Mouse (Mus musculus): ENCODE measurements around the gene Bbs4. TPM values are rescaled to one million over a fixed set of nuclear protein-coding genes. Genes with fewer than 3 reads are reported as not detected.
"Not testable (repeated sequence)": the region's sequence is repeated elsewhere in the genome, so short reads cannot be mapped to it uniquely, and the experiment has no call there.

Bbs4 gene
- 11.2 TPM for polyA plus RNA-seq (2021)

DNA sequence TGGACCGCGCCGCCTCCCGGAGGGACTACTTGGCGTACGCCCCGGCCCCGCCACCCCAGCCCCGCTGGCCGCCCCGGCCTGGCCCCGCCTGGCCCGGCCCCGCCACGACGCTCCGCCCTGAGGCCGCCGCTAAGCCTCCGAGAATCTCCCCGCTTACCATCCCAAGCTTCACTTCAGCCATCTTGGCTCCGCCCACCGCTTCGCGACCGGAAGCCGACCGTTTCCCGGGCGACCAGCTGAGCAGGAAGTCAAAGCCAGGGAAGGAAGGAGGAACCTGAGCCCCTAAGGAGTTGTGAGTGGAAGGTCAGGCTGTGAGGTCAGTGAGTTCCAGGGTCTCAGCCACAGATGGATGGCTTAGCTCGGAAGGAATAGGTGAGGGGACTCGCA lies at the start of gene Bbs4:
Bbs4 (minus strand) TSS at position 256 of the 387 bp plus-strand sequence.
- in situ Hi-C loops (cut with MboI; ENCODE audit: low pct_unique_long_range_greater_than_20kb): no loop called here
- no peak for TF ChIP-seq CTCF (IDR thresholded peaks at IDR 0.05)
- ATAC-seq (peak; percentile 96), DNase-seq (ENCODE audit: low read depth, low spot score) (peak; percentile 56)
- ChIA-PET POLR2A (interaction anchor here (0.5 to 1.5 kb wide), 5 partner anchors 15 to 77 kb away, joined by 3 to 11 read pairs (median 6); partner anchors contain the start of gene Adpgk), CTCF (interaction anchor here (1.6 kb wide), 1 partner anchor 14 kb away, joined by 6 read pairs; no protein-coding TSS in a partner anchor)
- no peaks in the 10 kb centered on the region for H3K27me3 ChIP-seq

DNA sequence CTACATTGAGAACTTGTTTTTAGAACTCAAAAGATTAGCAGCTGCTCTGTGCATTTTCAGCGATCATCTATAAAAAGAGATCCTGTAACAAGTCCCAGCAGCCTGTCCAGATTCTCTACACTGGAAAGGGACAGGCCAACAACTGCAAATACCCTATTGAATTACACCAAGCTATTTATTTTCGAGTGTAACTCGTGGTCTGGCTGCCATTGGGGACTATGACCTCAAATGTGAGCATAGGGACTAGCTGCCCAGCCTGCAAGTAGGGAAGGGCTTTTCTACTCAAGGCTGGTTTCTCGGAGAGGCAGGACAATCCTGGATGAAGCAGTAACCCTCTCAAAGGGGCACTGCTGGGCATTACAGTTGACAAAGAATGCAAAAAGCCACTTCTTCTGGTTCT lies 35.8 kb upstream of the Bbs4 start:
- ChIA-PET POLR2A (no interaction called here), CTCF (no interaction called here)
- TF ChIP-seq CTCF (IDR thresholded peaks at IDR 0.05): no peak
- H3K27me3 ChIP-seq: no peaks in the 10 kb centered on the region
- in situ Hi-C loops (cut with MboI; ENCODE audit: low pct_unique_long_range_greater_than_20kb): no loop called here
- DNase-seq (ENCODE audit: low read depth, low spot score) (no peak), ATAC-seq (no peak)

DNA sequence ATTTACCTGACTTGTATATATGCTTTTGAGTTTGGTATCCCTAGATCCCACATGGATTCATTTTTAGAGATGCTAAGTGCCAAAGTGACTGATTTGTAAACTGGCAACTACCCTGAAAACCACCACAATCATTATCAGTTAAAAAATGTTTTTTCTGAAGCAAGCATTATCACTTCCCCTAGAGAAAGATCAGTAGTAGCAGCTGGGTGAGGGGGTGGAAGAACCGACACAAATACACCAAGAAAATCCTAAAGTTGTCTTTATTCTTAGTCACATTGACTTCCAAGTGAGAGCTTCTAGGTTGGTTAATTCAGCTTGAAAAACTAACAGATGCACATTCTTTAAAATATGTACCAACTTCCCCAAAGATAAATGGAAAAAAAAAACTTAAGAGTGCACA lies 35.0 kb upstream of the Bbs4 start:
- in situ Hi-C loops (cut with MboI; ENCODE audit: low pct_unique_long_range_greater_than_20kb): no loop called here
- no peaks in the 10 kb centered on the region for H3K27me3 ChIP-seq
- CTCF ChIA-PET: no interaction called here
- DNase-seq (ENCODE audit: low read depth, low spot score): no peak
- POLR2A ChIA-PET: no interaction called here
- TF ChIP-seq CTCF (IDR thresholded peaks at IDR 0.05): no peak
- no peak for ATAC-seq

DNA sequence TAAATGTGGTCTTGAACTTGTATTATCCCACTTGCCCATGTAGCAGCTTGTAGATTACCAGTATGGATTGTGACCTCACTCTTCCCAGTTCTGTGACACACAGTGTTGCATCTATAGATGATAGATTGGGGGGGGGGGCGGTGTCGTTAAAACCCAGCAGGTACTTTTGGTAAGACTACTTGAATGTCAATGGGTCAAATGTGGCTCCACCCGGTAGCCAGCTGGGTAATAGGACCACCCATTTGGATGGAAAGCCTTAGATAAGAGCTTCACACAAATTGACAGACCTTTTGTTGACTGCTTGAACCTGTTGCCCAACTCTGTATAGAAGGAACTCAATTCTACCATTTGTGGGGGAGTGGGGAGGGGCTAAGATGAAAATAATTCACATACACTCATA lies 34.2 kb upstream of the Bbs4 start:
- no peaks in the 10 kb centered on the region for H3K27me3 ChIP-seq
- ChIA-PET CTCF (no interaction called here), POLR2A (no interaction called here)
- no peak for TF ChIP-seq CTCF (IDR thresholded peaks at IDR 0.05)
- in situ Hi-C loops (cut with MboI; ENCODE audit: low pct_unique_long_range_greater_than_20kb): no loop called here
- ATAC-seq: no peak
- no peak for DNase-seq (ENCODE audit: low read depth, low spot score)

DNA sequence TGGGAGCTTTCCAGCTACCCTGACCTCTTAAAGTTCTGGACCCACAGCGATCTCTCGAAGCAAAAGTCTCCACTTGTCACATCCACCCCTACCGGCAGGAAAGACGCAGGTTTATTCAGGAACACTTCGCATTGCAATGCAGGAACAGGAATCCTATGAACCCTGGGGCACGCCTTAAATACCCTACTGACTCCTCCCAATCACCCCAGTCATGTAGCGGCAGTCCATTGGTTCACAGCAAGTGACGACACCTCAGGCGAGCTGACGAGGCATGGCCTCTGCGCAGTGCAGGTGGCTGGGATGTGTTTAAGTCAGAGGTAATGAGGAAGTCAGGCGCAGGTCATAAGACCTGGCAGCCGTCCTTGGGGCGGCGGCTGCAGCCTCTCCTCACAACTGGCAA lies 22.3 kb upstream of the Bbs4 start:
- H3K27me3 ChIP-seq: peaks cover 8% of the 10 kb centered on the region
- DNase-seq (ENCODE audit: low read depth, low spot score) (no peak), ATAC-seq (no peak)
- in situ Hi-C loops (cut with MboI; ENCODE audit: low pct_unique_long_range_greater_than_20kb): no loop called here
- ChIA-PET POLR2A (no interaction called here), CTCF (no interaction called here)
- TF ChIP-seq CTCF (IDR thresholded peaks at IDR 0.05): no peak

DNA sequence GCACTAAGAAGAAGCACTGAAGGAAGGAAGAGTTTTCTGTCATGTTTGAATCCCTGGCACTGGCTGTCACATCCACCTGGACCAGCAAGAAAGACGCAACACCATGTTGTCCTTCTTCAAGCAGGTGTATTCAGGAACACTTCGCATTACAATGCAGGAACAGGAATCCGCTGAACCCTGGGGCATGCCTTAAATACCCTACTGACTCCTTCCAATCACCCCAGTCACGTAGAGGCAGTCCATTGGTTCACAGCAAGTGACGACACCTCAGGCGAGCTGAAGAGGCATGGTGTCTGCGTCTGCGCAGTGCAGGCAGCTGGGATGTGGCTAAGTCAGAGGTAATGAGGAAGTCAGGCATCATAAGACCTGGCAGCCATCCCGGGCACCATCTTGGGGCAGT lies 16.3 kb upstream of the Bbs4 start:
- peaks cover 6% of the 10 kb centered on the region for H3K27me3 ChIP-seq
- ChIA-PET CTCF (no interaction called here), POLR2A (no interaction called here)
- in situ Hi-C loops (cut with MboI; ENCODE audit: low pct_unique_long_range_greater_than_20kb): no loop called here
- no peak for TF ChIP-seq CTCF (IDR thresholded peaks at IDR 0.05)
- ATAC-seq (no peak), DNase-seq (ENCODE audit: low read depth, low spot score) (no peak)

DNA sequence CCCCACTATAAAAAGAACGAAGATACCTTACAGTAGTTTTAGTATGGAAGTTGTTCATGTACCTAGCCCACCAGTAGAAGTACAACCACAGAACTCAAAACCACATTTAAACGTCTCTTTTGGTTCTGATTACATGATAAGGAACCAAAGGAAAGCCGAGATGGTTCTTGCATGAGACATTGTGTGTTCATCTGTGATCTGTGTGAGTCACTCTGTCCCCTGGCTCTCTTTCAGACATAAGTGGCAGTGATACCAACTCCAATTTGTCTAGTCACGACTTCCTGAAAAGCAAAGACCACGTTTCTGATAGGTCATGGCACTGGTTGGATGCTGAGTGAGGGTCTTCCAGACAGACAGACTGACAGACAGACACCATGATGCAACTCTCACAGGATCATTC lies 15.9 kb upstream of the Bbs4 start:
- no peak for ATAC-seq

DNA sequence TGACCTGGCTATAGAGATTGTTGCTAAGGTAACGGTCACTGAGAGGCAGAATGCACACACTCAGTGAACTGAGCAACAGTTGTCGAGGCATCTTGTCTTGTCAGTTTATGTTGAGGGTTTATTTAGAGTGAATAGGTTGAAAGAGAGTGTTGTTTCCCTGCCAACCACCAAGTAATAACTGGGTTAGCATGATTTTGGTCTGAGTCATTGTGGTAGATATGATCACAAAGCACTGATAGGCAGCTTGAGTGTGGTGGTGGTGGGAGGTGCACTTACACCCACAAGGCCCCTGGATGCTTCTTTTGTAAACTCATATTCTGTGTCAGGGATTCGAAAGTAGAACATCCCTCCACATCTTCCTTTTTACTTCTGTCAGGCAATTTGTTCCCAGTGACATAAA lies 7.2 kb upstream of the Bbs4 start:
- in situ Hi-C loops (cut with MboI; ENCODE audit: low pct_unique_long_range_greater_than_20kb); POLR2A ChIA-PET; CTCF ChIA-PET; ATAC-seq; DNase-seq (ENCODE audit: low read depth, low spot score); H3K27me3 ChIP-seq: not testable (repeated sequence)

More for the DNA sequence above, 15.9 kb upstream of the Bbs4 start:
- DNase-seq (ENCODE audit: low read depth, low spot score): no peak
- H3K27me3 ChIP-seq: peaks cover 6% of the 10 kb centered on the region
- TF ChIP-seq CTCF (IDR thresholded peaks at IDR 0.05): no peak
- POLR2A ChIA-PET: no interaction called here
- CTCF ChIA-PET: no interaction called here
- in situ Hi-C loops (cut with MboI; ENCODE audit: low pct_unique_long_range_greater_than_20kb): no loop called here

DNA sequence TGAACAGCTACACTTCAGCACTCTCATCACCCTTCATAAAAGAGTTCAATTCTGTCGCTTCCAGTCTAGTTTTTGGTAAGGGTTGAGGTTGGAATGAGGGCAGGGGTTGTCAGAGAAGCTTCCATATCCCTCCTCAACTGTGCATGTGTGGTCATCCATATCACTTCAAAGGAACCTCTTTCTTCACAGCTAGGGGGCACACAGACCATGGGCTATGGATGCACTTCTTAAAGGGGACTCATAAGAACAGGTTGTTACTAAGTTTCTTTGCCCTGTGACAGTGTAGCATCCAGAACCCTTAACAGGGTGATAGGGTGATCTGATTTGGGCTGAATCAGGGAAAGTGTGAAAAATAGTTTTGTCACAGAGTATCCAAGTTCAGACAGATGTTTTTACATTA lies 4.7 kb upstream of the Bbs4 start:
- POLR2A ChIA-PET; in situ Hi-C loops (cut with MboI; ENCODE audit: low pct_unique_long_range_greater_than_20kb); DNase-seq (ENCODE audit: low read depth, low spot score); CTCF ChIA-PET; H3K27me3 ChIP-seq; ATAC-seq: not testable (repeated sequence)
- TF ChIP-seq CTCF (IDR thresholded peaks at IDR 0.05): peak; percentile 20

DNA sequence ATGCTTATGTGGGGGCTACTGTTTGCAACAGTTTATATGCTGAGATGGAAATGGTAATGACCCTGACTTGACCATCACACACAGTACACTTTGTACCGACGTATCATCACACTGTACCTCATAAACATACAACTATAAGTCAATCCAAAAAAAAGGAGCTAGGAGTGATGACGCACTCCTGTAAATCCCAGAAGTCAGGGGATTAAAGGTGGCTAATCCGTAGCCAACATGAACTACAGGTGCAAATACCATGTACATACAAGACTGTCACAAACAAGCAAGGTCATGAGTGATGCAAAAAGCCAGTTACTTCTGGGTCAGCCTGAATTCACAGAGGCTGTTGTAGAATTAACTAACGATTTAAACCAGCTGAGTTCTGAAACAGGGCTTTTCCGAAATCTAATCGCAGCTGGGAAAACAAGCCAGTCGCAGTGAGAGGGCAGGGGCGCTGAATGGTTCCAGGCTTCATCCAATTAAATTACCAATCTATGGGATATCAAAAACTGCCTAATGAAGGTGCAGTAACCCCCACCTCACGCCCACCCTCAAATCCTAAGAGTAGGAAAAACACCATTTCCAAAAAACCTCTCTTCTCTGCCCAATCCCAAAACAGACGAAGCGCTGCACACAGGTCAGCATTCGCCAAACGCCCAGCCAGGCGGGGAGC lies 589 bp downstream of the Bbs4 start:
- no peak for TF ChIP-seq CTCF (IDR thresholded peaks at IDR 0.05)
- ATAC-seq: no peak
- no peak for DNase-seq (ENCODE audit: low read depth, low spot score)
- CTCF ChIA-PET: interaction anchor here (1.6 kb wide), 1 partner anchor 13 kb away, joined by 6 read pairs; no protein-coding TSS in a partner anchor
- POLR2A ChIA-PET: interaction anchor here (0.6 to 1.5 kb wide), 4 partner anchors 14 to 241 kb away, joined by 3 to 8 read pairs (median 4); no protein-coding TSS in a partner anchor
- no peaks in the 10 kb centered on the region for H3K27me3 ChIP-seq
- in situ Hi-C loops (cut with MboI; ENCODE audit: low pct_unique_long_range_greater_than_20kb): no loop called here

DNA sequence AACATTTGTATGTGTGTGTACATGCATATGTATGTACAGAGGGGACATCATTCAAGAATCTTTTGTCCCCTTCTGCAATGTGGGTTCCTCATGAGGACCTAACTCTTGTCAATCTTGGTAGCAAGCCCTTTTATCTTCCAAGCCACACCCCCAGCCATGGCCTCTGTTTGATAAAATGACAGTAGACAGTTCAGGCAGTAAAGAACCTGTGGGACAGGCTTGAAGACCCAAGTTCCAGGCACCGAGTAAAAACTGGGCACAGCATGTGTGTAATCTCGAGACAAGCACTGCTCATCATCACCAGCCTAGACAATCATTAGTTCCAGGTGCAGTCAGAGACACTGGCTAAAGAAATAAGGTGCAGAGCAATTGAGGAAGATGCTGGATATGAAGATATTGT lies 7.1 kb downstream of the Bbs4 start:
- no peak for TF ChIP-seq CTCF (IDR thresholded peaks at IDR 0.05)
- ChIA-PET CTCF (no interaction called here), POLR2A (interaction anchor here (0.6 kb wide), 1 partner anchor 975 kb away, joined by 4 read pairs; no protein-coding TSS in a partner anchor)
- in situ Hi-C loops (cut with MboI; ENCODE audit: low pct_unique_long_range_greater_than_20kb): loop anchor here (5.0 kb wide), 1 partner anchor 131 kb away; no protein-coding TSS in a partner anchor
- DNase-seq (ENCODE audit: low read depth, low spot score) (no peak), ATAC-seq (no peak)
- H3K27me3 ChIP-seq: no peaks in the 10 kb centered on the region

Data from Patski (cell line).